Mouse (Mus musculus): ENCODE measurements around the gene Ermard. TPM values are rescaled to one million over a fixed set of nuclear protein-coding genes. Genes with fewer than 3 reads are reported as not detected.
"Not testable (repeated sequence)": the region's sequence is repeated elsewhere in the genome, so short reads cannot be mapped to it uniquely, and the experiment has no call there.

Ermard gene
- polyA plus RNA-seq (2016; fragmentation: Nextera tagmentation; extraction: Ambion mirVana) = 97.1 and 104 TPM in 2 replicates

DNA sequence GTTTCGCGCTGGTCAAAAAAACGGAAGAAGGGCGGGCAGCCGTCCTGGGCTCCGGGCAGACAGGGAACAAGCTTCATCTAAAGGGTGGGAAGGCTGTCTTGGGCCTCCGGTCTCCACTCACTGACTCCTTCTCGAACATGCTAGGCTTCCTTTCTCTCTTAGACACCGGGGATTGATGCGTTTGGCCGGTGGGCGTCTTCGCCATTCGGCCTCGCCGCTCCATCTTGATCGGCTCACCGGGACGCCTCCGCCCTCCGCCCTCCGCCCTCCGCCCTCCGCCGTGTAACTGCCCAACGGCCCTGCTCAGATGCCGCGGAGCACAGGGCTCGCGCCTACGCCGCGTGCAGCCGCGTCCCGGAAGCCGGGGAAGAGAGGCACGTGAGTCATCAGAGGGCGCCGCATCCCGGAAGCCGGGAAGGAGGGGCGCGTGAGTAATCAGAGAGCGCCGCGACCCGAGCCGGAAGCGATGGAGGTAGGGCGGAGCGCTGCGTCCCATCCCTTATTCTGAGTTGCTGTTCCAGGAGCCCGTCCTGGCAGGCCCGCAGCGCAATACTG, at the start of gene Ermard, which contains the start of the genes Tcte3 and Gm3448:
Gene Ermard (plus strand): TSS at position 34 of the 555 bp plus-strand sequence.
Gene Tcte3 (minus strand): TSS at position 314 of the 555 bp plus-strand sequence.
Gene Gm3448 (minus strand): TSS at position 363 of the 555 bp plus-strand sequence.
- not testable (repeated sequence) for H3K4me1 ChIP-seq; H3K27me3 ChIP-seq (ENCODE audit: low read depth, poor library complexity, severe bottlenecking); DNase-seq (ENCODE audit: low spot score); H3K36me3 ChIP-seq; H3K9me3 ChIP-seq (replicated peaks); H3K27ac ChIP-seq (replicated peaks)
- 0% methylated on average over 19 of the region's 56 CpGs for WGBS
- H3K4me3 ChIP-seq = peak within 1 kb of the TSS; percentile 39

DNA sequence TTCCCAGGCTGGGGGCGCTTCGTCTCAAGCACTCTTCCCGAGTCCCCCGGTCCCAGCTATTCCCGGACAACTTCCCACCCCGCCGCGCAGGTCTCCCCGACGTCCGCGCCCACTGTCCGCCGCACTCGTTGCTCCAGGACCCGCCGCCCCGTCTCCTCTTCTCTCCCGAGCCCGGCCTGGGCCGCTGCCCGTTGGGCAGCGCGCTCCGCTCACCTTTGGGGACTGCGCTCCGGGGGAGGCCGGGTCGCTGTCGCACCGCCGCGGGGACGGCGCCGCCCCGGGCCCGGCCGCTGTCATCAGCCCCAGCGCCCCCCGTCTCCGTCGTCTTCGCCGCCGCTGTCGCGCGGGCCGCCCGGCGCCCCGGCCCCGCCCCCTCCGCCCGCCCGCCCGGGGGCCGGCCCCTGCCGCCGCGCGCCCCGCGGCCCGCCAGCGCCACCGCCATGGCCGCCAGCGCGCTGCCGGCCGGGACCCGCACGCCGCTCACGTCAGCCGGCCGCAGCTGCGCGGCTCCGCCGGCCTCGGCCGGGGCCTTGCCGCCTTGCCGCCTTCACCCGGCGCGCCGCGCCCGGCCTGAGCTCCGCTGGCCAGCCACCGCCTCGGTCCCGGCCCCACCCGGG, 48.4 kb upstream of the Ermard start:
- not testable (repeated sequence) for H3K27ac ChIP-seq (replicated peaks); H3K27me3 ChIP-seq (ENCODE audit: low read depth, poor library complexity, severe bottlenecking); H3K36me3 ChIP-seq; DNase-seq (ENCODE audit: low spot score); H3K9me3 ChIP-seq (replicated peaks); H3K4me1 ChIP-seq; H3K4me3 ChIP-seq
- no CpG with 5 or more reads among the region's 98 CpGs for WGBS

DNA sequence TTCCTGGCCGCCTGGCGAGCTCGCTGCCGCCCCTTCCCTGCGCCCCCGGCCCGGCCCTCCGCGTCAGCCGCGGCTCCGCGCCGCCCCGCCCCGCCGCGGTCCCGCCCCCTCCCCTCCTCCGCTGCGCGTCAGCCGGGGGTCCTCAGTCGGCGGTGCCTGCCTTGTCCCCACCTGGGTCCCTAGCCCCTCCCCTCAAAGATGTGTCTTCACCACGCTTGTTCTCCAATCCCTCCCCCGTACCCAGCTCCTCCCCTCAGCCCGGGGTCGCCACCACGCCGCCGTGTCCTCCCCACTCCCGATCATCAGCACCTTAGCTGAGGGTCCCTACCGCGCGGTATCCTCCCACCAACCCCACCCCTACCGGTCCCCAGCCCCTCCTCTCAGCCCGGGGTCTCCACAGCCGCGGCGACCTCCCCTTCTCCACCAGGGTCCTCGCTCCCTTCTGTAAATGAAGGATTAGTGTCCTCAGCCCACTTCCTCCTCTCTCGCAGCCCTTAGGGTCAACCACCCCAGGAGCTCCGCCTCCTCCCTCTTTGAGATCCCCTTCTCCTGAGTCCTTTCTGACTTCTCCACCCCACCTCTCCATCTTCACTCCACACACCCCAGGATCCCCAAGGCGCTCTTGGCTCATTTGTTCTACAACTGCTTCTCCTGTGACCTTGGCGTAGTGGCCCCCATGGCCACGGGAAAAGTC, 47.7 kb upstream of the Ermard start:
- WGBS = no CpG with 5 or more reads among the region's 47 CpGs
- not testable (repeated sequence) for DNase-seq (ENCODE audit: low spot score)

DNA sequence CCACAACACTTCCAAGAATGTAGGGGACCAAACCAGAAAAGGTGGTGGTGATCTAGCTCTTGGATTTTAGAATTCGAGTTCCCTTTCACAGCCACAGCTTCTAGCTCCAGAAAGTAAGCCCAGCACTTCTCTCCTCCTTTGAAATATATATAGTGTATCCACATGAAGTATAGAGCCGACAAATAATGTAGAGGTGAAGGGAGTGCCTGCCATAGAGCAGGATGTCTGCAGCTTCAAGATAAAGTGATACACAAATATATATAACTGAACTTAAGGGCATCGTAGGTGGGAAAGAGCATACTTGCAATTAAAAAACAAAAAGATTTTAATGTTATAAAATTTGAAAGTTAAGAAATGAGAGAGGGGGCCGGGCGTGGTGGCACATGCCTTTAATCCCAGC, 46.9 kb upstream of the Ermard start:
- H3K4me3 ChIP-seq; H3K36me3 ChIP-seq; H3K9me3 ChIP-seq (replicated peaks); H3K27me3 ChIP-seq (ENCODE audit: low read depth, poor library complexity, severe bottlenecking); H3K4me1 ChIP-seq; H3K27ac ChIP-seq (replicated peaks); DNase-seq (ENCODE audit: low spot score): not testable (repeated sequence)
- WGBS = no CpG with 5 or more reads among the region's 5 CpGs

More for the DNA sequence above, 47.7 kb upstream of the Ermard start:
- not testable (repeated sequence) for H3K4me3 ChIP-seq; H3K36me3 ChIP-seq; H3K27ac ChIP-seq (replicated peaks); H3K4me1 ChIP-seq; H3K9me3 ChIP-seq (replicated peaks); H3K27me3 ChIP-seq (ENCODE audit: low read depth, poor library complexity, severe bottlenecking)

DNA sequence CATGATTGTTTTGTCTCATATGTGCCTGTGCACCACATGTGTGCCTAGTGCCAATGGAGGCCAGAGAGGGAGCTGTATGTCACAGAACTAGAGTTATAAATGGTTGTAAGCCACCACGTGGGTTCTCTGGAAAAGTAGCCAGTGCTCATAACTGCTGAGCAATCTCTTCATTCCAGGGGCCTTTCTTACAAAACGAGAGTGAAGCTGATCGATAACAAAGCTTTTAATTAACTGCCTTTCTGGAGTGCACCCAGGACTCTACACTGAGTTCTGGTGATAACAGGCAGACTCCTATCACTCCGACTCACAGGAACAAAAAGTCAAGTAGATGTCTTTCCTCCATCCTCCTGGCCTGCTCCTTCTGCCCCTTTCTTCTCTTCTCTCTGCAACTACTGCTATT, 41.0 kb upstream of the Ermard start:
- H3K27ac ChIP-seq (replicated peaks); H3K9me3 ChIP-seq (replicated peaks); H3K27me3 ChIP-seq (ENCODE audit: low read depth, poor library complexity, severe bottlenecking); DNase-seq (ENCODE audit: low spot score); H3K36me3 ChIP-seq; H3K4me1 ChIP-seq; H3K4me3 ChIP-seq: not testable (repeated sequence)
- no CpG with 5 or more reads among the region's 4 CpGs for WGBS

DNA sequence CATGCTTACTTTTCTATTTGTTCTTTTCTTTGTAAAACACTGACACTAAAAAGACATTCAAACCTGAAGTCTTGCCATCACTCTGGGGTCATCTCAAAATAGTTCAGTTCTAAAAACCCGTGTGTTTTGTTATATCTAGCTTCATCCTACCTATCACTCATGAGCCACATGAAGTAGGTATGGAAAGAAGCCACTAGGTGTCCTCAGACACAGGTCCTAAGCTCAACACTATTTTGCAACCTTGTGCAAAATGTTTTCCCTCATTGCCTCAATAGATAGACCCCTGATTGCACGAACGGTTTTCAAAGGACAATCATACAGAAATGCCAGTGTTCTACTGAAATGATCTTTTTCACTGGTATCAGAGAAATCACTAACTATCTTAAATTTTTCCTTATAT, 31.9 kb upstream of the Ermard start:
- not testable (repeated sequence) for H3K4me3 ChIP-seq; H3K9me3 ChIP-seq (replicated peaks); H3K27ac ChIP-seq (replicated peaks); H3K36me3 ChIP-seq; H3K4me1 ChIP-seq; H3K27me3 ChIP-seq (ENCODE audit: low read depth, poor library complexity, severe bottlenecking); DNase-seq (ENCODE audit: low spot score)
- WGBS = no CpG with 5 or more reads among the region's 3 CpGs

DNA sequence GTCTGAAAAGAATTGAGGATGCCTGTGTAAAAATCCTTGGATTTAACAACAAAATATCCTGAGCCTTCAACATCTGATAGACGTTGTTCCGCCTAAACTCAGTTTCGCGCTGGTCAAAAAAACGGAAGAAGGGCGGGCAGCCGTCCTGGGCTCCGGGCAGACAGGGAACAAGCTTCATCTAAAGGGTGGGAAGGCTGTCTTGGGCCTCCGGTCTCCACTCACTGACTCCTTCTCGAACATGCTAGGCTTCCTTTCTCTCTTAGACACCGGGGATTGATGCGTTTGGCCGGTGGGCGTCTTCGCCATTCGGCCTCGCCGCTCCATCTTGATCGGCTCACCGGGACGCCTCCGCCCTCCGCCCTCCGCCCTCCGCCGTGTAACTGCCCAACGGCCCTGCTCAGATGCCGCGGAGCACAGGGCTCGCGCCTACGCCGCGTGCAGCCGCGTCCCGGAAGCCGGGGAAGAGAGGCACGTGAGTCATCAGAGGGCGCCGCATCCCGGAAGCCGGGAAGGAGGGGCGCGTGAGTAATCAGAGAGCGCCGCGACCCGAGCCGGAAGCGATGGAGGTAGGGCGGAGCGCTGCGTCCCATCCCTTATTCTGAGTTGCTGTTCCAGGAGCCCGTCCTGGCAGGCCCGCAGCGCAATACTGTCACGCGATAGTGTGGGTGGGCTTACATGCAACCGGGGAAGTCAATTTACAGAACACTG, 31.1 kb upstream of the Ermard start, which contains the start of gene Gm3435:
Gene Gm3435 (plus strand): TSS at position 471 of the 708 bp plus-strand sequence.
- not testable (repeated sequence) for H3K27ac ChIP-seq (replicated peaks); DNase-seq (ENCODE audit: low spot score); H3K4me3 ChIP-seq; H3K9me3 ChIP-seq (replicated peaks); H3K4me1 ChIP-seq; H3K36me3 ChIP-seq; H3K27me3 ChIP-seq (ENCODE audit: low read depth, poor library complexity, severe bottlenecking)
- no CpG with 5 or more reads among the region's 60 CpGs for WGBS

DNA sequence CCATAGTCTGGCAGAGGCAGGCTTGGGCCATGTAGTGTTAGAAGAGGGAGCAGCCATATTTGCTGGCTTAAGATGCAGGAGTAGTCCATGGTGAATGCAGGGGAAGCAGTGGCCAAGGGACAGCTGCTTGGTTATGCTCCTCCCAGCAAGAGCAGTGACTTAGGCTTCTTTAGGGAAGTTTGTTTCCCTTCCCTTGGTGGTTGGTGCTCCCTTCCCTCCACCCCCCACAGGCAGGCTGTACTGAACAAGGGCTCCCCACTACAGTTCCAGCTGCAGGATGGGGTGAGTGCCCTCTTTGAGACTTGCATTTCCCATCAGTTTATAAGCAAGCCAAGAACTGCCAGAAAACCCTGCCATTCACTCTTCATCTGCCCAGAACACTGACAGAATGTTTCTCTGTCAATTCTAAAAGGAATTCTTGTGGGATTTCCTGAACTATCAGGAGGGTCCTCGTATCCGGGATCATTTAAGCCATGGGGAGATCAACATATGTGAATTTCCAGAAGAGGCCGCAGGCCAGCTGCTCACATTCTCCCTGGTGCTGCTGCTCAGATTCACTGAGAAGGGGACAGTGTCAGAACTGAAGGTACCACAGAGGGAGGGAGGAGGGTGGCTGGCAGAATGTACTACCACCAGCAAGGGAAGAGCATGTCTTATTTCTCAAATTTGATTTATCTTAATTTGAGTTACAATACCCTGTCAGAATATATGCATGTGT, 19.3 kb upstream of the Ermard start:
- not testable (repeated sequence) for H3K27me3 ChIP-seq (ENCODE audit: low read depth, poor library complexity, severe bottlenecking); H3K36me3 ChIP-seq; H3K4me1 ChIP-seq; H3K27ac ChIP-seq (replicated peaks); DNase-seq (ENCODE audit: low spot score); H3K9me3 ChIP-seq (replicated peaks); H3K4me3 ChIP-seq
- 83% methylated on average over 3 of the region's 3 CpGs for WGBS

DNA sequence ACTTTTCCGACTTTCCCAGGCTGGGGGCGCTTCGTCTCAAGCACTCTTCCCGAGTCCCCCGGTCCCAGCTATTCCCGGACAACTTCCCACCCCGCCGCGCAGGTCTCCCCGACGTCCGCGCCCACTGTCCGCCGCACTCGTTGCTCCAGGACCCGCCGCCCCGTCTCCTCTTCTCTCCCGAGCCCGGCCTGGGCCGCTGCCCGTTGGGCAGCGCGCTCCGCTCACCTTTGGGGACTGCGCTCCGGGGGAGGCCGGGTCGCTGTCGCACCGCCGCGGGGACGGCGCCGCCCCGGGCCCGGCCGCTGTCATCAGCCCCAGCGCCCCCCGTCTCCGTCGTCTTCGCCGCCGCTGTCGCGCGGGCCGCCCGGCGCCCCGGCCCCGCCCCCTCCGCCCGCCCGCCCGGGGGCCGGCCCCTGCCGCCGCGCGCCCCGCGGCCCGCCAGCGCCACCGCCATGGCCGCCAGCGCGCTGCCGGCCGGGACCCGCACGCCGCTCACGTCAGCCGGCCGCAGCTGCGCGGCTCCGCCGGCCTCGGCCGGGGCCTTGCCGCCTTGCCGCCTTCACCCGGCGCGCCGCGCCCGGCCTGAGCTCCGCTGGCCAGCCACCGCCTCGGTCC, 17.0 kb upstream of the Ermard start:
- H3K27ac ChIP-seq (replicated peaks); H3K27me3 ChIP-seq (ENCODE audit: low read depth, poor library complexity, severe bottlenecking); DNase-seq (ENCODE audit: low spot score); H3K4me1 ChIP-seq; H3K9me3 ChIP-seq (replicated peaks); H3K36me3 ChIP-seq; H3K4me3 ChIP-seq: not testable (repeated sequence)
- no CpG with 5 or more reads among the region's 97 CpGs for WGBS

DNA sequence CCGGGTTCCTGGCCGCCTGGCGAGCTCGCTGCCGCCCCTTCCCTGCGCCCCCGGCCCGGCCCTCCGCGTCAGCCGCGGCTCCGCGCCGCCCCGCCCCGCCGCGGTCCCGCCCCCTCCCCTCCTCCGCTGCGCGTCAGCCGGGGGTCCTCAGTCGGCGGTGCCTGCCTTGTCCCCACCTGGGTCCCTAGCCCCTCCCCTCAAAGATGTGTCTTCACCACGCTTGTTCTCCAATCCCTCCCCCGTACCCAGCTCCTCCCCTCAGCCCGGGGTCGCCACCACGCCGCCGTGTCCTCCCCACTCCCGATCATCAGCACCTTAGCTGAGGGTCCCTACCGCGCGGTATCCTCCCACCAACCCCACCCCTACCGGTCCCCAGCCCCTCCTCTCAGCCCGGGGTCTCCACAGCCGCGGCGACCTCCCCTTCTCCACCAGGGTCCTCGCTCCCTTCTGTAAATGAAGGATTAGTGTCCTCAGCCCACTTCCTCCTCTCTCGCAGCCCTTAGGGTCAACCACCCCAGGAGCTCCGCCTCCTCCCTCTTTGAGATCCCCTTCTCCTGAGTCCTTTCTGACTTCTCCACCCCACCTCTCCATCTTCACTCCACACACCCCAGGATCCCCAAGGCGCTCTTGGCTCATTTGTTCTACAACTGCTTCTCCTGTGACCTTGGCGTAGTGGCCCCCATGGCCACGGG, 16.4 kb upstream of the Ermard start:
- H3K27me3 ChIP-seq (ENCODE audit: low read depth, poor library complexity, severe bottlenecking); H3K4me3 ChIP-seq; DNase-seq (ENCODE audit: low spot score); H3K4me1 ChIP-seq; H3K9me3 ChIP-seq (replicated peaks); H3K27ac ChIP-seq (replicated peaks); H3K36me3 ChIP-seq: not testable (repeated sequence)
- WGBS = no CpG with 5 or more reads among the region's 48 CpGs

DNA sequence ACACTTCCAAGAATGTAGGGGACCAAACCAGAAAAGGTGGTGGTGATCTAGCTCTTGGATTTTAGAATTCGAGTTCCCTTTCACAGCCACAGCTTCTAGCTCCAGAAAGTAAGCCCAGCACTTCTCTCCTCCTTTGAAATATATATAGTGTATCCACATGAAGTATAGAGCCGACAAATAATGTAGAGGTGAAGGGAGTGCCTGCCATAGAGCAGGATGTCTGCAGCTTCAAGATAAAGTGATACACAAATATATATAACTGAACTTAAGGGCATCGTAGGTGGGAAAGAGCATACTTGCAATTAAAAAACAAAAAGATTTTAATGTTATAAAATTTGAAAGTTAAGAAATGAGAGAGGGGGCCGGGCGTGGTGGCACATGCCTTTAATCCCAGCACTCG, 15.5 kb upstream of the Ermard start:
- WGBS = no CpG with 5 or more reads among the region's 6 CpGs
- not testable (repeated sequence) for H3K27me3 ChIP-seq (ENCODE audit: low read depth, poor library complexity, severe bottlenecking); H3K9me3 ChIP-seq (replicated peaks); H3K4me3 ChIP-seq; H3K4me1 ChIP-seq; DNase-seq (ENCODE audit: low spot score); H3K36me3 ChIP-seq; H3K27ac ChIP-seq (replicated peaks)

DNA sequence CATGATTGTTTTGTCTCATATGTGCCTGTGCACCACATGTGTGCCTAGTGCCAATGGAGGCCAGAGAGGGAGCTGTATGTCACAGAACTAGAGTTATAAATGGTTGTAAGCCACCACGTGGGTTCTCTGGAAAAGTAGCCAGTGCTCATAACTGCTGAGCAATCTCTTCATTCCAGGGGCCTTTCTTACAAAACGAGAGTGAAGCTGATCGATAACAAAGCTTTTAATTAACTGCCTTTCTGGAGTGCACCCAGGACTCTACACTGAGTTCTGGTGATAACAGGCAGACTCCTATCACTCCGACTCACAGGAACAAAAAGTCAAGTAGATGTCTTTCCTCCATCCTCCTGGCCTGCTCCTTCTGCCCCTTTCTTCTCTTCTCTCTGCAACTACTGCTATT, 9.6 kb upstream of the Ermard start:
- not testable (repeated sequence) for H3K4me1 ChIP-seq; DNase-seq (ENCODE audit: low spot score); H3K27me3 ChIP-seq (ENCODE audit: low read depth, poor library complexity, severe bottlenecking); H3K9me3 ChIP-seq (replicated peaks); H3K36me3 ChIP-seq; H3K27ac ChIP-seq (replicated peaks); H3K4me3 ChIP-seq
- WGBS = no CpG with 5 or more reads among the region's 4 CpGs
